Mouse (Mus musculus) layer of hippocampus, adult 8-10 months (tissue): ENCODE data around the gene Bbox1. TPM values are rescaled to one million over a fixed set of nuclear protein-coding genes. Genes with fewer than 3 reads are reported as not detected.

Source experiments
- DNase-seq, 2 experiments: peaks; one replicate each; pipeline ENCODE4 v3.0.0; 2022; ENCODE audit warnings: low spot score in 2 of 2
- total RNA-seq, 4 experiments: library from RNA; stranded (reverse); gene quantifications; 2 replicates each; pipeline ENCODE4 v1.2.4; 2022

Bbox1 gene
- total RNA-seq, 4 experiments from 2014 or later, result 1.1 to 2.0 (median 1.3) TPM

DNA sequence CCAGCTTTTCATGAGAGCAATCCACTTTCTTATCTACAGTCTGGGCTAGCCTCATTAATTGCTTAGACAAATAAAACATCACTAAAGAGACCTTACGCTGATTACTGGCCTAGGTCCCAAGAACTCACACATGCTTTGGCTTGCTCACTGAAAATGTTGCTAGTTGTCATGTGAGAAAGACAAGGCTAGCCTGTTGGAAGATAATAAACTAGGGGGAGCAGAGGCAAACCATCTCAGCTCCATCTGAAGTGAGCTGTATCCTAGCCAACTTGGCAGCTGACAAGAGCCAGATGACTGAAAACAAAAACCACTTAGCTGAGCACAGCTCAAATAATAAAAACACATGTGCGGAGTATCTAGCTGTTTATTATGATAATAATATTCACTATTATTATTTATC, 40.2 kb downstream of the Bbox1 start:
- peak in 1 of 2 experiments; percentile 7 for DNase-seq

GRCm38 (mm10) chr2:110269281-110269680, 45.1 kb downstream of the Bbox1 start:
- no peak for DNase-seq

GRCm38 (mm10) chr2:110232252-110232651, 82.1 kb downstream of the Bbox1 start:
- DNase-seq, result no peak

- DNase-seq, result no peak
These were observed 83.6 kb downstream of the Bbox1 start for GRCm38 (mm10) chr2:110230753-110231152.

DNA sequence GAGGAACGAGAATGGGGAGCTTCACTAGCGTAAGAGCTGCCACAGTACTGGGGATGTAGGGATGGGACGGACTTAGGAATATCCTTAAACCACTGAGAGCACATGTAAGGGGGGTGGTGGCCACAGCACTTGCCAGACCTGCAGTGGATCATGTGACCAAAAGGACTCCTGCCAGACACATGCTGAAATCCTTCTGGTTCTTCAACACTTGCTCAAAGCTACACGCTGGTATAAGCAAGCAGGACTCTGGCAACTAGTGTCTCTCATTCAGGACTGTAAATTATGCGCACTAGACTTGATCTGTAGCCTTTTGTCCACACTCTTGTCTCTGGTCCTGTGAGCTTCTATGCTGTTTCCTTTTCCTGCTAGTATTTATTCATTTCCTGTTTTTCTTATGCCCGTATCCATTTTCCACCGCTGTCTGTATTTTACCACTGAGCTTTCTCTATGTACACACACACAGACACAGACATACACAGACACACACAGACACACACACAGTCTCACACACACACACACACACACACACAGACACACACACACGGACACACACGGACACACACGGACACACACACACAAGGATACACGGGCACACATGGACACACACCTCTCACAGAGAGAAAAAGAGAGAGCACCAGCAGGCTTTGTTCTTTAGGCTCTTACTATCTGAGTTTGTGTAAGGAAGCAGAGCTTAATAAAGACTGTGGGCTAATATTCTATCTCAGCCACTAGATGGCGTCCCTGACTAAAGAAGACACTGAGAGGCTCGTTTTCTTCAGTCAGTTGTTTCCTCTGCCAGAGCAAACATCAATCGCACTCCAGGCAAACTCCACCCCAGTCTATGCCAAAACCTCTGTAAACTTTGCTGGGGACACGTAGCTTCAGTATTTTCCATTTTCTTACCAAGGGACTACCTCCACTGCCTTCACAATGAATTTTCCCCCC, 84.9 kb downstream of the Bbox1 start:
- peak; percentile 35 to 59 for DNase-seq

DNA sequence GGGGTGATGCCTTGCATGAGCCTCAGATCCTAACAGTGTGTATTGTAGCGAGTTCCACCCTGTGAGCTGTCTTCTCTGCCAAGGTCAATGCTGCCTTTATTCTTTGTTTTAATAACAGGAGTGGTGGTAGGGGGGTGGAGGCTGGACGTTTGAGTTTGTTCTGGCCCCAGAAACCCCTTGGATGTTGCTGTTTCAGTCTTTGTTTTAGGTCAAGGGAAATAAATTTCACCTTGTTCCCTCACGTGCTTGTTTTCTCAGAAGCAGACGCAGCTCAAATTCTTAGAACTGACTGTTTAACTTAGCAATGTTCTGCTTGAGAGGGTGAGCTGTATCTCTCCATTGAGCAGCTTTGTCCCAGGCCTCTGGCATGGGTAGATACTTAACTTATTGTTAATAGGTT, 87.9 kb downstream of the Bbox1 start:
- no peak for DNase-seq

DNA sequence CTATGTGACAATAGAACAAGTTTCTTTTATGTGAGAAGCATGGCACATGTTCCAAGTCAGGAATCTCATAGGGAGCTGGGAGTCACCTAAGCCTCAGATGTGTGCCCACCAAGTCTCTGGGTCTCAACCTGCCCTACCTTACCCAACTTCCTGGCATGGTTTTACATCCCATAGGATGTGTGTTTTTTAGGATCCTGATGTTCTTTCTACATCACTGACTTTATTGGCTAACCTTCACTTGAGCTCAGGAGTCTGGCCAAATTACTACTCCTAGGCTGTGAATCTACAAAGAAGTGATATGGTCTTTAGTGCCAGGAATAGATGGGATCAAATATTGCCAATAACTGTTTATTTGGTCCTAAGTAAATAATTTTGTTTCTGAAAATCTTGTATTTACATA, 88.4 kb downstream of the Bbox1 start:
- DNase-seq, result no peak

- no peak for DNase-seq
These were observed 91.6 kb downstream of the Bbox1 start for GRCm38 (mm10) chr2:110222793-110223192.

DNA sequence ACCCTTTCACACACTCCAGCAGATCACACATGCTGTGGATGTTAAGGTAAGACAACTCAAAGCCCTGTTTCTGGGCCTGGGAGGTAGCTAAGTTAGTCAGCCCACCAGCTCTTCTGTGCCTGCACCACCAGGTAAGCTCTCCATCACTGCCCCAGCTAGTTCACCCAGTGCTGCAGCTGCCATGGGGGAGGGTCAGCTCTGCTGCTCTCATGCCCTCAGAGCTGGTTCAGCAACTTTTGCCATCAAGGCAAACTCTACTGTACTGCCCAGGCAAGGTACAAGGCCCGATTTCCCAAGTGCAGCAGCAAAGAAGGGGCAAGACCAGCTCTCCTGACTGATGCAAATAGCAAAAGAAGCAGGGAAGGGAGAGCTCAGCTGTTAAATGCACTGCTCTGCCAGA, 93.9 kb downstream of the Bbox1 start:
- no peak for DNase-seq

- DNase-seq, result no peak
These were observed 98.7 kb downstream of the Bbox1 start for GRCm38 (mm10) chr2:110215685-110216058.

- no peak for DNase-seq
These were observed 99.2 kb downstream of the Bbox1 start for GRCm38 (mm10) chr2:110214991-110215684.

- DNase-seq, result no peak
These were observed 100.1 kb downstream of the Bbox1 start for GRCm38 (mm10) chr2:110214278-110214677.

Other genes starting within 250 kb of the Bbox1 start
- 1 to 10 TPM; 2.4 to 3.6 (median 2.9) TPM for gene Fibin, start 48.6 kb upstream of the Bbox1 start, total RNA-seq